Mouse (Mus musculus): ENCODE results near the gene Sh2b3. TPM values are rescaled to one million over a fixed set of nuclear protein-coding genes. Genes with fewer than 3 reads are reported as not detected.
A peak's percentile ranks its signal among the peaks of the same experiment; 100 is the strongest.

Sh2b3 gene
- polyA plus RNA-seq, 1 experiment from 2014 or later = 6.1 TPM

DNA sequence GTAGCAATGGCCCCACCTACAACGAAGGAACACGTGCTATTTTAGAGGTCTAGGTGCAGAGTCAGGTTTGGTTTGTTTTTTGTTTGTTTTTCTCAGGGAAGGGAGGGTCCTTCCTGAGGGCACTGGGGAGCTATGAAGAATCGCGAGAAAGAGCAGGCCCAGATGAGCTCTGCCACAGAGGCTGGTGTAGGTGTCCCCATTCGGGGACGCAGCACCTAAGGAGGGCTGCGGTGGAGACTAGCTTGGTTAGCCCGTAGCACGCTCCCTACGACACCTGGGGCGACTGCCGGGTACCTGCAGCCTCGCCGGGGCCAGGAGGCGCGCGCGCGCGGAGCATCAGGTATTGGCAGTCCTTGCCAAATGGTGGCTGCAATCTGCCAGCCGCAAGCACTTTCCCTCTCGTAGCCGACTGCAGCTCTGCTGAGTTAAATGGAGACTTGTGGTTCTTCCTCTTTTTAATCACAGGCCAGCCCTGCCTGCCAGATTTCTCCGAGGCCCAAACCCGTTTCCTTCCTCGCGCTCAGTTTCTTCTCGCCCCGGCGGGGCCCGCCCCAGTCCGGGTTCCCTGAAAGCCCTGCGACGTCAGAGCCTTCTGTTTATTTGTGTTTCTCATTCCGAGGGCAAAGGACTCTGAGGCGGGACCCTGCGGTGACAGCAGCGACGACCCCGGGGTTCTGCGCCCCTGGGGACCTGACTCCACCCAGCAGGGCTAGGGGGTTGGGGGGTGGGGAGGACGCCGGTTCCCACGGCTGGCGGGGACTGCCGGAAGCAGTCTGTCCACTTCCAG, 1.1 kb upstream of the Sh2b3 start:
- H3K4me1 ChIP-seq (ENCODE audit: control insufficient read depth, insufficient read depth, low read length) = peaks cover 36% of the 10 kb centered on the region
- no peak for ATAC-seq
- H3K9ac ChIP-seq (ENCODE audit: low read depth, low read length) = peak overlapping the region; percentile 52
- H3K27ac ChIP-seq (ENCODE audit: low read length) = no peak overlapping the region
- H3K27me3 ChIP-seq (ENCODE audit: control insufficient read depth, insufficient read depth, low read depth, low read length) = peaks cover 26% of the 10 kb centered on the region
- no peaks in the 10 kb centered on the region for H3K9me3 ChIP-seq (replicated peaks; ENCODE audit: control insufficient read depth, low read length, poor library complexity, severe bottlenecking)
- H3K36me3 ChIP-seq (ENCODE audit: control insufficient read depth, insufficient read depth, low read length) = no peaks in the 10 kb centered on the region
- peak overlapping the region; percentile 87 for H3K4me2 ChIP-seq (ENCODE audit: low read length)
- WGBS = 1% methylated on average over 46 of the region's 46 CpGs
- peak overlapping the region; percentile 37 for H3K4me3 ChIP-seq (ENCODE audit: low read depth, low read length)

DNA sequence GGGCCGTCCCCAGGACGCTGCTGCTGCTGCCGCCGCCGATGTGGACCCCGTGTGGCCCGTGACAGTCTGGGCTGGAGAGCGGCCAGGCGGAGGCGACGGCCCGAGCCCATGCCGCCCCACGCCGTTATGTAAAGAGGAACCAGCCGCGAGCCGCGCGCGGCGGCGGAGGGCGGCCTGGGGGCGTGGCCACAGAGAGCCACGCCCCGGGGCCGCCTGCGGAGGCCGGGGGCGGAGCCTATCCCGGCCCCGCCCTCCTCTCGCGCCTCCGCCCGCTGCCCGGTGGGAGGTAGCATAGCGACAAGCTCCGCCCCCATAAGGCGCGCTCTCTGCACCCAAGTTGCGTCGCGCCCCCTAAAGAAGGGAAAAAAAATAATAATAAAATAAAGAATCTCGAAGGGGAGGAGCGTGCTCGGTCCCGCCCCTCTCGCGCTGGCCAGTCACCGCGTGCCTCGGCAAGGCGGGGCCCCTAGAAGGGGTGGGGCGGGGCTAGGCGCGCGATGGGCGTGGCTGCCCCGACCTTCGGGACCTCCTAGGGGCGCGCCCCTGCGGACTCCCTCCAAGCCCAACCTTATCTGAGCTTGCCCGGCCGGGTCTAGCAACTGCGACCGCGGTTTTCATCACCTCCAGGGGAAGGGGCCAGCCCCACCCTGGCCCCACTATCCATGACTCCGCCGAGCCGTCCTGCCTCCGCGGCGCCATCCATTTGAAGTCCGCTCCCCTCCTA, 592 bp downstream of the Sh2b3 start:
- Histone ChIP-seq H3K27me3 (ENCODE audit: control insufficient read depth, insufficient read depth, low read depth, low read length) (peaks cover 21% of the 10 kb centered on the region), H3K9me3 (replicated peaks; ENCODE audit: control insufficient read depth, low read length, poor library complexity, severe bottlenecking) (no peaks in the 10 kb centered on the region), H3K27ac (ENCODE audit: low read length) (0 out of 2 replicates have a peak overlapping the region, but pooled peaks have one; percentile 36), H3K36me3 (ENCODE audit: control insufficient read depth, insufficient read depth, low read length) (no peaks in the 10 kb centered on the region), H3K9ac (ENCODE audit: low read depth, low read length) (peak overlapping the region; percentile 81), H3K4me1 (ENCODE audit: control insufficient read depth, insufficient read depth, low read length) (peaks cover 30% of the 10 kb centered on the region), H3K4me2 (ENCODE audit: low read length) (peak overlapping the region; percentile 87), H3K4me3 (ENCODE audit: low read depth, low read length) (peak overlapping the region; percentile 82)
- under 1% methylated on average over 67 of the region's 77 CpGs for WGBS
- ATAC-seq = peak; percentile 59

DNA sequence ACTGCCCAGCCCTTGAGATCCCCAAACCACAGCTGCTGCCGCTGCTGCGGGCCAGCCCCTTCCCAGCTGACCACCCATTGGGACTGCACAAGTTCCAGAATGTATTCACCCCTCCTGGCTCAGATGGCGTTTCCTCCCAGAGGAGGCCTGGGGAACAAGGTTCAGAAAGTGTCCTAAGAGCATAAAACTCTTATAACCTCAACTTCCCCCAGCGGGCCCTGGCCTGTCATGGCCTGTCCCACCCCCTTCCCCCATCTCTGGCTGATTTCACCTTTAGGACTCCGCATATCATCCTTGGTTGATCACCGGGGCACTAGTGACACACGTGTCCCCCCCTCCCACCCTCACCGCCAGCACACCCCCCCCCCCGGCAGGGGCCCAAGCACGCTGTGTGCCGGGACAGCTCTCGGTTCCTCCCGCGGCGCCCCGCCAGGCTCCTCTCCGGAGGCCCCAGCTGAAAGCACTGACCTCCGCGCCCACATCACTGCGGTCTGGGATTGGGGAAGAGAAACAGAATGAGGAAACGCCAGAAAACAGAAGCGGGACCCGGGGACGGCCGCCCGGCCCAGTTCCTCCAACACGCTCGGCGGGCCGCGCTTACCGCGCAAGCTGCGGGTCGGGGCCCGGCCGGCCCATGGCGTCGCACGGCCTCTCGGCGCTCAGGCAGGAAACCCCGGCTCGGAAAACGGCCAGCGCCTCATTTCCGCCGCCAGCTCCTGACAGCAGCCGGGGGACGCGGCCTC, 1.3 kb downstream of the Sh2b3 start:
- ATAC-seq = peak; percentile 0; the same call in 1 of the 2 replicates
- Histone ChIP-seq H3K9ac (ENCODE audit: low read depth, low read length) (peak overlapping the region; percentile 81), H3K27me3 (ENCODE audit: control insufficient read depth, insufficient read depth, low read depth, low read length) (peaks cover 21% of the 10 kb centered on the region), H3K4me1 (ENCODE audit: control insufficient read depth, insufficient read depth, low read length) (peaks cover 30% of the 10 kb centered on the region), H3K9me3 (replicated peaks; ENCODE audit: control insufficient read depth, low read length, poor library complexity, severe bottlenecking) (no peaks in the 10 kb centered on the region), H3K4me3 (ENCODE audit: low read depth, low read length) (peak overlapping the region; percentile 82), H3K27ac (ENCODE audit: low read length) (0 out of 2 replicates have a peak overlapping the region, but pooled peaks have one; percentile 36), H3K4me2 (ENCODE audit: low read length) (peak overlapping the region; percentile 87), H3K36me3 (ENCODE audit: control insufficient read depth, insufficient read depth, low read length) (no peaks in the 10 kb centered on the region)
- WGBS = under 1% methylated on average over 50 of the region's 51 CpGs

DNA sequence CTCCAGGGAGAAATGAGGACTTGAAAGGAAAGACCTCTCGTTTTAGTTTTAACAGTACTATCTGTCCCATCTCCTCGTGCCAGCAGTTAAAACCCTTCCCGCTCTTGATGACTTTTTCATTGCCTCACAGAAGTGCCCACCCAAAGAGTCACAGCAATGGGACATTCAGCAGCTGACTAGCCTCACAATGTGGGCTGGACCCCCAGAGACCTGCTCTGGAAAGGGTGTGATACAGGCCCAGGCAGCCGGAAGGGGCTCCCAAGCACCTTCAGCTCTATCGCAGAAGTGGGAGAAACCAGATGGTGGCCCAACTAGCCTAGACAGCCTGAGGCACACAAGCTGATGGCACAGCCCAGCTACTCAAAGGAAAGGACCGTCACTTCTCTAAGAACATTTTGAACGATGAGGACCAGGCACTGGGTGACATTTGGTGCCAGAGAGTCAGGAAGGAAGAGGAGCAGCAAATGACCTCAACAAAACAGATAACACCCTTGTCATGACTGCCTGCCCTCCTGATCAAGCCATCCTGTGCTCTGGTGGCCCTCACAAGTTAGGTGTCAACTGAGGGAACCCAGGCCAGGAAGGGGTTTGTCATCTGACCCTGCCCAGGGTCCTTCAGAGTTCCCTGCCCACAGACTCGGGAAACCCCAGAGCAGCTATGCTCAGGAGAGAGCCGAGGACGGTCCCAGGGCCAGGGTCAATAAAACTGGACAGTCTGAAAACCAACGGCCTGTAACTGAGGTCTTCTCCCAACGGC, 2.3 kb downstream of the Sh2b3 start:
- H3K4me1 ChIP-seq (ENCODE audit: control insufficient read depth, insufficient read depth, low read length) = peaks cover 30% of the 10 kb centered on the region
- peak overlapping the region; percentile 82 for H3K4me3 ChIP-seq (ENCODE audit: low read depth, low read length)
- H3K36me3 ChIP-seq (ENCODE audit: control insufficient read depth, insufficient read depth, low read length) = no peaks in the 10 kb centered on the region
- peak overlapping the region; percentile 81 for H3K9ac ChIP-seq (ENCODE audit: low read depth, low read length)
- no peak overlapping the region for H3K27ac ChIP-seq (ENCODE audit: low read length)
- ATAC-seq = no peak
- no peaks in the 10 kb centered on the region for H3K9me3 ChIP-seq (replicated peaks; ENCODE audit: control insufficient read depth, low read length, poor library complexity, severe bottlenecking)
- WGBS = 54% methylated on average over 12 of the region's 12 CpGs
- peaks cover 21% of the 10 kb centered on the region for H3K27me3 ChIP-seq (ENCODE audit: control insufficient read depth, insufficient read depth, low read depth, low read length)
- H3K4me2 ChIP-seq (ENCODE audit: low read length) = peak overlapping the region; percentile 87

DNA sequence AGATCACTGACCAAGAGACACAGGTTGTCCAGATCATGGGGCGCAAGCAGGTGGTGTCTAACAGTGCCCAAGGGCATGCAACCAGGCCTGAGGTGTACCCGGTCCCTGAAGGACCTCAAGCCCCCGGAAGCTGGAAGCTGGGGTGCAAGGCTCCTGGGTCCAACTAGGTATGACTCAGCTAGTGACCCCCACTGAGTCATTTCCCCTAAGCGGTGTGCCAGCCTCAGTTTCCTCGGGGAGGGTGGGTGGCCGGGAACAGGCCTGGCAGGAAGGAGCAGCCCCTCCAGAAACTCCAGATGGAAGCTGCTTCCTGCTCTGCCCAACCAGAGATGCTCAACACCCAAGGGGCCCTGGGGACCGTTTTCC, 3.2 kb downstream of the Sh2b3 start:
- Histone ChIP-seq H3K4me1 (ENCODE audit: control insufficient read depth, insufficient read depth, low read length) (peaks cover 31% of the 10 kb centered on the region), H3K27me3 (ENCODE audit: control insufficient read depth, insufficient read depth, low read depth, low read length) (peaks cover 21% of the 10 kb centered on the region), H3K4me2 (ENCODE audit: low read length) (no peak overlapping the region), H3K27ac (ENCODE audit: low read length) (no peak overlapping the region), H3K4me3 (ENCODE audit: low read depth, low read length) (no peak overlapping the region), H3K36me3 (ENCODE audit: control insufficient read depth, insufficient read depth, low read length) (no peaks in the 10 kb centered on the region), H3K9ac (ENCODE audit: low read depth, low read length) (no peak overlapping the region), H3K9me3 (replicated peaks; ENCODE audit: control insufficient read depth, low read length, poor library complexity, severe bottlenecking) (no peaks in the 10 kb centered on the region)
- ATAC-seq = no peak
- WGBS = 87% methylated on average over 7 of the region's 7 CpGs

DNA sequence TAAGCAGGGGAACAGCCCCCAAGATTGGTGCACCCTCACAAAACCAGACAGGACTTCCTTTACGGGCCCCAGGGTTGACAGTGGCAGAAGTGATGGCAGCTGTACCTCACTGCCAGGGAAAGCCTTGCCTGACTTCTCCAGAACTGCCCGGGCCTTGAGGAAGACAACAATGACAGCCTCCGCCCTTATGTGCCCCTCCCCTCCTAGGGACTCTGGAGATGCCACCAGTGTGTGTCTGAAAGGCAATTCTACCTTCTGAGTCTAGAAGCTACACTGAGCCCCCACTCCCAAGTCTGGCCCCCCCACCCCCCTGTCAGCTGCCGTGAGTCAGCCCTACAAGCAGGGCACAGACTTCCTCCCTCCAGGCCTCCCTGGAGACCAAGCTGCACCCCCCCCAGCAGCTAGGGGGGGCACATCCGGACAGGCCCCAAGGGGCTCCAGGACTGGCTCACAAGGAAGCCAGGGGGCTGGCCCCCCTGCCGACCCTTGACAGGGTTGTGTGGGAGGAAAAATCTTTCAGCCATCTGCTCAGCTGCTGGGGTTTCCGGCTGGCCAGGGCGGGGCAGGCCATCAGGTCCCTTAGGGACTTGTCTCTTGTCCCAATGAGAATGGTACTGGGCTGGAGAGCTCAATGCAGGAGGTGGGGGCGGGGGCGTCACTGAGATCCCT, 3.7 kb downstream of the Sh2b3 start:
- no peaks in the 10 kb centered on the region for H3K36me3 ChIP-seq (ENCODE audit: control insufficient read depth, insufficient read depth, low read length)
- peaks cover 34% of the 10 kb centered on the region for H3K4me1 ChIP-seq (ENCODE audit: control insufficient read depth, insufficient read depth, low read length)
- no peak overlapping the region for H3K4me2 ChIP-seq (ENCODE audit: low read length)
- peaks cover 15% of the 10 kb centered on the region for H3K27me3 ChIP-seq (ENCODE audit: control insufficient read depth, insufficient read depth, low read depth, low read length)
- 59% methylated on average over 10 of the region's 10 CpGs for WGBS
- ATAC-seq = no peak
- peak overlapping the region; percentile 20; the same call in 1 of the 2 replicates for H3K9ac ChIP-seq (ENCODE audit: low read depth, low read length)
- no peaks in the 10 kb centered on the region for H3K9me3 ChIP-seq (replicated peaks; ENCODE audit: control insufficient read depth, low read length, poor library complexity, severe bottlenecking)
- H3K4me3 ChIP-seq (ENCODE audit: low read depth, low read length) = no peak overlapping the region
- H3K27ac ChIP-seq (ENCODE audit: low read length) = no peak overlapping the region

DNA sequence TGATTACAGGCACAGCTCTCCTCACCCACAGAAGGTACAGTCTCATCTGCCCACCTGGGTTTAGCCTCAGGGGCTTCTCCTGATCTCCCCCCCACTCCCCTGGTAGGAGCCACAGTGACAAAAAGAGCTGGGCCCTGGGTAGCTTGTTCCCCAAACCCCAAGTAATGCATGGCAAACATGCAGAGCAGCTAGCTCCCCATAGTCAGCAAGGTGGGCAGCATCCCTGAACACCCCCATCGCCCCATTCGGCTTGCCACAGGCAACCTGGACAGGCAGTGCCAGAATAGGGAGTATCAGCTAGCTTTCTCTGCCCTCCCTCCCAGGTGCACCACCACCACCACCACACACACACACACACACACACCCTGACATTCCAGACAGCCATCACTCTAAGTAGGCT, 4.3 kb downstream of the Sh2b3 start:
- no peaks in the 10 kb centered on the region for H3K36me3 ChIP-seq (ENCODE audit: control insufficient read depth, insufficient read depth, low read length)
- no peak for ATAC-seq
- no peaks in the 10 kb centered on the region for H3K9me3 ChIP-seq (replicated peaks; ENCODE audit: control insufficient read depth, low read length, poor library complexity, severe bottlenecking)
- no peak overlapping the region for H3K27ac ChIP-seq (ENCODE audit: low read length)
- peaks cover 15% of the 10 kb centered on the region for H3K27me3 ChIP-seq (ENCODE audit: control insufficient read depth, insufficient read depth, low read depth, low read length)
- H3K4me3 ChIP-seq (ENCODE audit: low read depth, low read length) = no peak overlapping the region
- H3K9ac ChIP-seq (ENCODE audit: low read depth, low read length) = no peak overlapping the region
- 92% methylated on average over 2 of the region's 2 CpGs for WGBS
- H3K4me1 ChIP-seq (ENCODE audit: control insufficient read depth, insufficient read depth, low read length) = peaks cover 34% of the 10 kb centered on the region
- no peak overlapping the region for H3K4me2 ChIP-seq (ENCODE audit: low read length)
